Mouse (Mus musculus) cerebellum, adult 8-10 months (tissue): ENCODE results near the gene Ric1.

Experiments used
- DNase-seq: peaks from one replicate; pipeline ENCODE4 v3.0.0; 2022

Gene Ric1

GRCm38 (mm10) chr19:29521637-29522435, at the start of gene Ric1:
TSS of gene Ric1 (plus strand) at chr19:29522282.
- peak; percentile 88 for DNase-seq

GRCm38 (mm10) chr19:29472424-29472823, 49.7 kb upstream of the Ric1 start:
- no peak for DNase-seq

GRCm38 (mm10) chr19:29472946-29473345, 49.1 kb upstream of the Ric1 start:
- DNase-seq = no peak

- no peak for DNase-seq
Observed at GRCm38 (mm10) chr19:29474803-29475202, 47.3 kb upstream of the Ric1 start.

- no peak for DNase-seq
Observed at GRCm38 (mm10) chr19:29475210-29475620, 46.9 kb upstream of the Ric1 start.

- DNase-seq = no peak
Observed at GRCm38 (mm10) chr19:29478598-29478997, 43.5 kb upstream of the Ric1 start.

GRCm38 (mm10) chr19:29481578-29481977, 40.5 kb upstream of the Ric1 start:
- no peak for DNase-seq

GRCm38 (mm10) chr19:29482148-29482547, 39.9 kb upstream of the Ric1 start:
- DNase-seq = no peak

GRCm38 (mm10) chr19:29482637-29483036, 39.4 kb upstream of the Ric1 start:
- no peak for DNase-seq

GRCm38 (mm10) chr19:29483386-29483785, 38.7 kb upstream of the Ric1 start:
- no peak for DNase-seq

- no peak for DNase-seq
Observed at GRCm38 (mm10) chr19:29484537-29484936, 37.5 kb upstream of the Ric1 start.

GRCm38 (mm10) chr19:29485257-29485948, 36.7 kb upstream of the Ric1 start:
- DNase-seq = no peak

- DNase-seq = no peak
Observed at GRCm38 (mm10) chr19:29486545-29487206, 35.4 kb upstream of the Ric1 start.

- no peak for DNase-seq
Observed at GRCm38 (mm10) chr19:29487326-29488072, 34.6 kb upstream of the Ric1 start.

GRCm38 (mm10) chr19:29488073-29488390, 34.0 kb upstream of the Ric1 start:
- no peak for DNase-seq

- DNase-seq = no peak
Observed at GRCm38 (mm10) chr19:29488420-29488819, 33.7 kb upstream of the Ric1 start.

GRCm38 (mm10) chr19:29489785-29490284, 32.2 kb upstream of the Ric1 start:
- no peak for DNase-seq

- no peak for DNase-seq
Observed at GRCm38 (mm10) chr19:29491467-29491866, 30.6 kb upstream of the Ric1 start.

- DNase-seq = no peak
Observed at GRCm38 (mm10) chr19:29494454-29494853, 27.6 kb upstream of the Ric1 start.

- DNase-seq = no peak
Observed at GRCm38 (mm10) chr19:29496001-29496597, 26.0 kb upstream of the Ric1 start.

- DNase-seq = no peak
Observed at GRCm38 (mm10) chr19:29496786-29497557, 25.1 kb upstream of the Ric1 start.

GRCm38 (mm10) chr19:29497874-29498273, 24.2 kb upstream of the Ric1 start:
- DNase-seq = no peak
